Comparison of ENCODE assay signal across 23 mouse cellular contexts in the genomic region with DNA sequence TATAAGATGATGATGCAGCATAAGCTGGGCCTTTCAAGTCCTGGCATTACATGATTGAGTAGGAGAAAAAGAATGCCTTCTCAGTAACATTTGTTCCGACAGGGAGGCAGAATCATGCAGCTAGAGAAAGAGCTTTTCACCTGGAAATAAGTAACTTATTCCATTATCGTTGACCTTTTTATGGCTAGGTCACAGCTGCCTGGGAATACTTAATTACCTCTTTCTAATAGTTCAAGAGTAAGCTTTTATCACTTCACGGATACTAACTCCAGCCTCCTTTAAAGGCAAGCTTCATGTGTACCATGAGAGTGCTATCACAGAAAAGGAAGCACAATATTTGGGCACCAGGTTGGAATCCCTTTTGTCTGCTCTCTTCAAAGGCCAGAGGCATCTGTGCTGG. TPM values are rescaled to one million over a fixed set of nuclear protein-coding genes. Genes with fewer than 3 reads are reported as not detected.
"Had no signal": no experiment of that assay in that cellular context is flagged by ENCODE, and none has a peak within 500 bp of the region (broad histone marks: within the 10 kb centered on the region; RNA-seq: fewer than 3 reads in every experiment).

No protein-coding gene starts in this region.

- H3K27ac ChIP-seq: left cerebral cortex, adult 2 months; liver, embryonic 13.5 days; macrophage; midbrain, embryonic 12.5 days; midbrain, embryonic 15.5 days; neural tube, embryonic 12.5 days; neural tube, embryonic 15.5 days had no signal

- H3K27me3 ChIP-seq: liver, embryonic 13.5 days; midbrain, embryonic 12.5 days; midbrain, embryonic 15.5 days; neural tube, embryonic 12.5 days; neural tube, embryonic 15.5 days had no signal

- DNase-seq: layer of hippocampus, postnatal 36 days; liver, embryonic 13.5 days; lung, adult 2 months; right cerebral cortex, adult 18-20 months; right cerebral cortex, postnatal 14 days; thymus, adult 18-20 months; thymus, postnatal 36 days had no signal

- H3K4me3 ChIP-seq: left cerebral cortex, adult 2 months; liver, embryonic 13.5 days; midbrain, embryonic 12.5 days; midbrain, embryonic 15.5 days; neural tube, embryonic 12.5 days; neural tube, embryonic 15.5 days had no signal

- H3K9ac ChIP-seq: liver, embryonic 13.5 days; midbrain, embryonic 12.5 days; midbrain, embryonic 15.5 days; neural tube, embryonic 12.5 days; neural tube, embryonic 15.5 days had no signal

- H3K4me1 ChIP-seq: liver, embryonic 13.5 days; midbrain, embryonic 12.5 days; midbrain, embryonic 15.5 days; neural tube, embryonic 12.5 days; neural tube, embryonic 15.5 days had no signal

- H3K4me2 ChIP-seq: liver, embryonic 13.5 days; midbrain, embryonic 12.5 days; midbrain, embryonic 15.5 days; neural tube, embryonic 12.5 days; neural tube, embryonic 15.5 days had no signal

- H3K36me3 ChIP-seq: liver, embryonic 13.5 days; midbrain, embryonic 12.5 days; midbrain, embryonic 15.5 days; neural tube, embryonic 12.5 days; neural tube, embryonic 15.5 days had no signal

- ATAC-seq: hindbrain, embryonic 16.5 days; midbrain, embryonic 15.5 days had no signal

- H3K9me3 ChIP-seq: midbrain, embryonic 12.5 days; midbrain, embryonic 15.5 days; neural tube, embryonic 12.5 days; neural tube, embryonic 15.5 days had no signal

RNA-seq across cellular contexts. Expression of a gene that starts 14.5 kb away (rescaled TPM):
- polyA plus RNA-seq: hindbrain, embryonic 16.5 days; limb, embryonic 11.5 days; limb, embryonic 14.5 days; liver, adult 2 months; liver, embryonic 13.5 days; liver, embryonic 16.5 days; lung, adult 2 months; lung, embryonic 16.5 days; macrophage; midbrain, embryonic 12.5 days; midbrain, embryonic 15.5 days; neural tube, embryonic 12.5 days; spleen, adult 2 months; stomach, embryonic 16.5 days; testis, adult 2 months; urinary bladder, adult 2 months had no signal

RNA-seq across cellular contexts. Expression of a gene that starts 37.7 kb away (rescaled TPM):
- polyA plus RNA-seq: limb, embryonic 11.5 days; limb, embryonic 14.5 days; liver, adult 2 months; liver, embryonic 13.5 days; liver, embryonic 16.5 days; lung, adult 2 months; lung, embryonic 16.5 days; macrophage; midbrain, embryonic 12.5 days; neural tube, embryonic 12.5 days; spleen, adult 2 months; stomach, embryonic 16.5 days; testis, adult 2 months; urinary bladder, adult 2 months had no signal

RNA-seq across cellular contexts. Expression of a gene that starts 42.5 kb away (rescaled TPM):
- polyA plus RNA-seq: hindbrain, embryonic 16.5 days; limb, embryonic 11.5 days; limb, embryonic 14.5 days; liver, adult 2 months; liver, embryonic 13.5 days; liver, embryonic 16.5 days; lung, adult 2 months; lung, embryonic 16.5 days; macrophage; midbrain, embryonic 12.5 days; midbrain, embryonic 15.5 days; neural tube, embryonic 12.5 days; neural tube, embryonic 15.5 days; spleen, adult 2 months; stomach, embryonic 16.5 days; testis, adult 2 months; urinary bladder, adult 2 months had no signal

RNA-seq across cellular contexts. Expression of a gene that starts 58.9 kb away (rescaled TPM):
- polyA plus RNA-seq: hindbrain, embryonic 16.5 days; limb, embryonic 11.5 days; limb, embryonic 14.5 days; liver, adult 2 months; liver, embryonic 13.5 days; liver, embryonic 16.5 days; lung, adult 2 months; lung, embryonic 16.5 days; macrophage; midbrain, embryonic 12.5 days; midbrain, embryonic 15.5 days; neural tube, embryonic 12.5 days; neural tube, embryonic 15.5 days; spleen, adult 2 months; stomach, embryonic 16.5 days; testis, adult 2 months; urinary bladder, adult 2 months had no signal
